Mouse (Mus musculus) left cerebral cortex, postnatal 25 days (tissue): ENCODE measurements around the gene Med1. TPM values are rescaled to one million over a fixed set of nuclear protein-coding genes. Genes with fewer than 3 reads are reported as not detected.
"Not testable (repeated sequence)": the region's sequence is repeated elsewhere in the genome, so short reads cannot be mapped to it uniquely, and the experiment has no call there.

Experiments
- DNase-seq, 2 experiments: peaks; one replicate each; pipeline ENCODE4 v3.0.0; 2022; ENCODE audit warnings: low spot score in 2 of 2, mixed read lengths in 1 of 2
- intact Hi-C: fragments of 180-260 bp; cut with DNase I; formaldehyde crosslinking; loops from one replicate; pipeline ENCODE4 v1.15.1; 2025
- total RNA-seq, 2 experiments: library from RNA; stranded (reverse); gene quantifications; 2 replicates each; pipeline ENCODE4 v1.2.3; 2021

The Med1 gene
- total RNA-seq = 10 to 100 TPM; 49.6 to 49.7 TPM

DNA sequence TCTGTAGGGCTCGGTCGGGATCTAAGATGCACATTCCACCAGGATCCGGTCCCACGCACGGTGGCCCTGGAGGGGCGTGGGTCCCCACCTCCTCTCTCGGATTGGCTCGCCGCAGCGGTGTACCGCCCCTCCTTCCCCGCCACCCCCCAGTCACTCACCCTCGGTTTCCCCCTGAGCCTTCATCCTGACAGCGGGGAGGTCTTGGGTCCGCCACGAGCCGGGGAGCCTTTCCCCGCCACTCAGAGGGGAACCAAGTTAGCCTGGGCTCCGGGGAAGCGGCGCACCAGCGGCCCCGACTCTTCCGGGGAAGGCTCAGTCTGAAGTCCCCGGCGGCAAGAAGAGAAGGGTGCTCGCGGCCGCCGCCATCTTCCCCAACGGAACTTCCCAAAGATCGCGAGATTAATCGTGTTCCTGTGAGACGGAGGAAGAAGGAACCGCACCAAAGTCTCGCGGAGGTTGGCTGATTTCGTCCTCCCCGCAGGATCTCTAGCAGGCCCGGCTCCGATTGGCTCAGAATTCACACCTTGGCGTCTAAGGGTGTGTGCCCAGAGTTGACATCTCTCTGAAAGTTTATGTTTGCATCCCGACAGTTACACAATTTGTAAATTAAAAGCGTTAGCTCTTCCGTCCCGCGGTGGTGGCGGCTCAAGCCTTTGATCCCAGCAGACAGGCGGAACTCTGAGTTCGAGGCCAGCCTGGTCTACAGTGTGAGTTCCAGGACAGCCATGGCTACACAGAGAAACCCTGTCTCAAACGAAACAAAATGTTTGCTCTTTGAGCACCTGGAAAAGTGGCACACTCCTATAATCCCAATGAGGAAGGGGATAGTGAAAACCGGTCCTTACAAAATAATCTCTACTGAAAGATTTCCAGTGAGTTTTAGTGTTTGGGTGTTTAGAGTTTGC is at the start of gene Med1:
TSS of gene Med1 (minus strand) at position 393 of the 905 bp plus-strand sequence.
- DNase-seq = peak; percentile 92 to 97
- intact Hi-C loops = loop anchor here (1.0 kb wide), 1 partner anchor 9 kb away; no protein-coding TSS in a partner anchor

- no peak for DNase-seq
- intact Hi-C loops = no loop called here
These were observed 45.9 kb upstream of the Med1 start for GRCm38 (mm10) chr11:98238995-98239394.

GRCm38 (mm10) chr11:98238416-98238815 is 45.3 kb upstream of the Med1 start:
- intact Hi-C loops = no loop called here
- no peak for DNase-seq

DNA sequence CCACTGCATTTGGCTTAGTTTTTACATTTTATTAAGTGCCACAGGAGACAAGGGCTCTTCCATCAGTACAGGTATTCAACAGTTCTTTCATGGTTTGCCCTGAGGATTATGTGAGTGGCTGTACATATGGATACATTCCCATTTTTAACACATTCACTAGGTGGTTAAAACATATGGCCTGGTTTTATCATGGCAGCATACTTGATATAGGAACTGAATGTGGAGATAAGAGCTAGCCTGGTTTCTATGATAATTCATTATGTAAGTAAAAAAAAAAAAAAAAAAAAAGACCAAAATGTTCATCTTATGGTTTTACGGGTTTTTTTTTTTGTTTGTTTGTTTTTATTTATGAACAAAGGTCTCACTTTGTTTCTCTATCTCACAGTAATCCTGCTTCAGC is 33.3 kb upstream of the Med1 start:
- no peak for DNase-seq
- intact Hi-C loops = loop anchor here (5.0 kb wide), 1 partner anchor 59 kb away; no protein-coding TSS in a partner anchor

GRCm38 (mm10) chr11:98213311-98213710 is 20.2 kb upstream of the Med1 start:
- intact Hi-C loops = no loop called here
- DNase-seq = no peak

- DNase-seq, intact Hi-C loops: not testable (repeated sequence)
These were observed 16.6 kb upstream of the Med1 start for GRCm38 (mm10) chr11:98209661-98210060.

GRCm38 (mm10) chr11:98206281-98206680 is 13.2 kb upstream of the Med1 start:
- intact Hi-C loops = not testable (repeated sequence)

DNA sequence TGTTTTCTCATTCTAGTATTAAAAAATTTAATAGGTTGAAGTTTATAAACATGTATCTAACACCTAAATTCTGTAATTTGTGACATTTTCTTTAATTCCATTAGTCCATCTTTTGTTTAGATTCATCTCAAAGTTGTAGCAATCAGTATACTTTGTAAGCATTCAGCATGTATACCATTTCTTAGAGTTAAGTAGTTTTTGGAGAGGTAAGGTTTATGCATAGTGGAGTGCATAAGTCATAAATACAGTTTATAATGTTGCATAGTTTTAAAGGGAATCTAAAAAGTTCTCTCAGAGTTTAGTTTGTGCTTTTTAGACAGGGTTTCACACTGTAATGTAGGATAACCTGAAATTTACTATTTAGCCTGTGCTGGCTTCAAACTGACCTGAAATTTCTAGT is 12.4 kb upstream of the Med1 start:
- DNase-seq = no peak
- intact Hi-C loops = no loop called here

More at GRCm38 (mm10) chr11:98206281-98206680, 13.2 kb upstream of the Med1 start:
- DNase-seq = not testable (repeated sequence)

- intact Hi-C loops = loop anchor here (5.0 kb wide), 1 partner anchor 182 kb away; the partner anchor contains the start of gene Cacnb1
- DNase-seq = peak in 1 of 2 experiments; percentile 6
These were observed 10.9 kb upstream of the Med1 start for GRCm38 (mm10) chr11:98203931-98204421.

DNA sequence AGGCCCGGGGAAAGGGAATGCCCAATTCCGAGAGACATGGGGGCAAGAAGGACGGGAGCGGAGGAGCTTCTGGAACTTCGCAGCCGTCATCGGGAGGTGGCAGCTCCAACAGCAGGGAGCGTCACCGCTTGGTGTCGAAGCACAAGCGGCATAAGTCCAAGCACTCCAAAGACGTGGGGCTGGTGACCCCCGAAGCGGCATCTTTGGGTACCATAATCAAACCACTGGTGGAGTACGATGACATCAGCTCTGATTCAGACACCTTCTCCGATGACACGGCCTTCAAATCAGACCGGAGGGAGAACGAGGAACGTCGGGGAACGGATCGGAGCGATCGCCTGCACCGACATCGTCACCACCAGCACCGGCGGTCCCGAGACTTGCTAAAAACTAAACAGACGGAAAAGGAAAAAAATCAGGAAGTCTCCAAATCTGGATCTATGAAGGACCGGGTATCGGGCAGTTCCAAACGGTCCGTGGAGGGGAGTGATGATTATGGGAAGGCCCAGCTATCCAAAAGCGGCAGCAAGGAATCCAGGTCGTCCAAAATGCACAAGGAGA is 10.3 kb upstream of the Med1 start:
- peak; percentile 51 to 57 for DNase-seq
- intact Hi-C loops = loop anchor here (5.0 kb wide), 1 partner anchor 181 kb away; the partner anchor contains the start of gene Cacnb1

- intact Hi-C loops = loop anchor here (1.0 to 5.0 kb wide), 2 partner anchors 9 to 180 kb away; partner anchors contain the start of genes Cacnb1 and Med1
These were observed 9.7 kb upstream of the Med1 start, which contains the start of gene Cdk12 for GRCm38 (mm10) chr11:98202641-98203350. Cdk12 (plus strand) TSS chr11:98203059.

DNA sequence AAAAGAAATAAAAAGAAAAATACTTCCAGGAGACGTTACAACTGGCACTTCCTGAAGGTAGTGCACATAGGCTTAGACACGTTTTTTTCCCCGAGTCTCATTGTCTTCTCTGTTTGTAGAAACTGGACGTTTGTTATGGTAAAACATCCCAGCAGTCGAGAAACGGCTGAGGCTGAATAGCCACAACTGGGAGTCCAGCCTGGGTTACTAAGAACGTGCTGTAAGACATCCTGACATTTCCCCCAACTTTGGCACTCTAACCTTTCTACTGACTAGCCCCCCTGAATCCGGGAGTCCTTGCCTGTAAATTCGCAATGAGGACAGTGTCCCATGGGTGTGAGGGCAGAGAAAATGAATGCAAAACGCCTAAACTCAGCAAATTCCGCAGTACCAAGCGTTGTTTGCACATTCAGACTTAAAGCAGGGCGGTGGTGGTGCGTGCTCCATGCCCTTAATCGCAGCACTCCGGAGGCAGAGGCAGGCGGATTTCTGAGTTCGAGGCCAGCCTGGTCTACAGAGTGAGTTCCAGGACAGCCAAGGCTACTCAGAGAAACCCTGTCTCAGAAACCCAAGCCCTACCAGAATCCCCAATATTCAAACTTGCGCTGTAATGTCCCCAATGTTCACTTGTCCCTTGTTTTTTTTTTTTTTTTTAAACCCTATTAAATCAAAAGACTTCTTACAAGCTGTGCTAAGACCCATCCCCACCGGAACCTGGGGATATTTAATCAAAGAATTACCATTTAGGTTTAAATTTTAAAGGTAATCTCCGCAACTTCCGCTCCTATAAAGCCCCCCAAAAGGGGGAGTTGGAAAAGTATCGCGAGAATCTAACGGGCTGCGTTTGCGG is 8.9 kb upstream of the Med1 start:
- peak; percentile 7 to 16 for DNase-seq
- intact Hi-C loops = loop anchor here (1.0 to 5.0 kb wide), 2 partner anchors 9 to 180 kb away; partner anchors contain the start of genes Cacnb1 and Med1

More at GRCm38 (mm10) chr11:98202641-98203350, 9.7 kb upstream of the Med1 start, which contains the start of gene Cdk12:
- DNase-seq = peak; percentile 94 to 98

DNA sequence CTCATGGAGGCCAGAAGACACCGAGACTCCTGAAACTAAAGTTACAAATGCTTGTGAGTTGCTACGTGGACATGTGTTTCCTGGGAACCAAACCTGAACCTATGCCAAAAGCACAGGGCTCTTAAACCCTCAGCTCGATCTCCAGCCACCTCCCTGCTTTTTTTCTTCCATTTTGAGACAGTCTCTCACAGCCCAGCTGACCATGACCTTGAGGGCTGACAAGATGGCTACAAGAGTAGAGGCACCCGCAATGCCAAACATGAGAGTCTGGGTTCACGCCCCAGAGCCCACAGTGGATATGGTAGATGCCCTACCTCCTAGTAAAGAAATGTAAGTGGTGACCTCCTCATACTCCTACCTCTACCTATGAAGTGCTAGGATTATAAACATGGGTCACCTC is 2.3 kb downstream of the Med1 start:
- intact Hi-C loops = no loop called here
- DNase-seq = no peak

DNA sequence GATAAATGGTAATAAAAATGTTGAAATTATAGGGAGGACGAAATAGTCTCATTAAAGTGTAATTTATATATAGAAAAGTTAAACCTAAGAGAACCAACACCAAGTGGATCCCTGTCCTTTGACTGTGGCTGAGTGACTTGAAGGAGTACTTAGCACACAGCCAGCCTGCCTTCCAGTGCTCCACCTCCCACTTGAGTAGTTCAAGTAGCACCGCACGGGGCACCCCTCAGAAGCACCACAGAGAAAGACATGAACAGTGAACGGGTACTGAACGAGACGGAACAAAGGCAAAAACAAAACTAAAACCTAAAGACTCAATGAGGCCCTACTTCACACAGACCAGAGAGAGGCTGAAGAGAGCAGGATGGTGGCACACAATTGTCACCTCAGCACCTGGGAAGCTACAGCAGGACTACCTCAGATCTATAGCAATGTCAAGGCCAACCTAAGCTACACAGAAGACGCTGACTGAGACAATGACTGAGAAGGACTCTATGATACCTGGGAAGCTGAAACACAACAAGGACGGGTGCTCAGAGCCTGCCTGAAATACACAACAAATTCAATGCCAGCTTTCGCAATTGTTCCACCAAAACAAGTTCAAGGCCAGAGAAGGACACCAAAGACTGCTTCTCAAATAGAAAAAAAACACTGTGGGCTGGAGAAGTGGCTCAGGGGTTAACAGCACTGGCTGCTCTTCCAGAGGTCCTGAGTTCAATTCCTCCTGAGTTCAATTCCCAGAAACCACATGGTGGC is 5.3 kb downstream of the Med1 start:
- intact Hi-C loops = no loop called here
- DNase-seq = no peak

- DNase-seq, intact Hi-C loops: not testable (repeated sequence)
These were observed 10.9 kb downstream of the Med1 start for GRCm38 (mm10) chr11:98182149-98182548.

DNA sequence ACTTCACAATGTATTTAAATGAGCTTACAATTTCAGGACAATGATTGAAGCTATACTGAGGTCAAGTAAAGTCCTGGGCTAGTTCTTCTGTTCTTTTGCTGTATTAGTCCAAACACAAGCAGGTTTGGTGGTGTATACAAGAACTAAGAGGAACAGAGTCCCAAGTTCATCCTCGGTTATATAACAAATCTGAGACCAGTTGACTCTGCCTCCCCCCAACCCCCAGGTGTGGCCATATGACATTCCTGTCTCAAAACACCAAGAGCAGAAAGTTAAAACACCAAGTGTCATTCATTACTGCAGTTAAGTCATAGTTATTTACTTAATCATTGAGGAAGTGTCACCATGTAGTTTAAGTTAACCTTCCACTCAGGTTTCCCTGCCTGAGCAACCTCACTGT is 24.7 kb downstream of the Med1 start:
- DNase-seq = no peak
- intact Hi-C loops = loop anchor here (5.0 kb wide), 1 partner anchor 59 kb away; no protein-coding TSS in a partner anchor

- intact Hi-C loops = no loop called here
- DNase-seq = no peak
These were observed 38.0 kb downstream of the Med1 start for GRCm38 (mm10) chr11:98155094-98155493.

DNA sequence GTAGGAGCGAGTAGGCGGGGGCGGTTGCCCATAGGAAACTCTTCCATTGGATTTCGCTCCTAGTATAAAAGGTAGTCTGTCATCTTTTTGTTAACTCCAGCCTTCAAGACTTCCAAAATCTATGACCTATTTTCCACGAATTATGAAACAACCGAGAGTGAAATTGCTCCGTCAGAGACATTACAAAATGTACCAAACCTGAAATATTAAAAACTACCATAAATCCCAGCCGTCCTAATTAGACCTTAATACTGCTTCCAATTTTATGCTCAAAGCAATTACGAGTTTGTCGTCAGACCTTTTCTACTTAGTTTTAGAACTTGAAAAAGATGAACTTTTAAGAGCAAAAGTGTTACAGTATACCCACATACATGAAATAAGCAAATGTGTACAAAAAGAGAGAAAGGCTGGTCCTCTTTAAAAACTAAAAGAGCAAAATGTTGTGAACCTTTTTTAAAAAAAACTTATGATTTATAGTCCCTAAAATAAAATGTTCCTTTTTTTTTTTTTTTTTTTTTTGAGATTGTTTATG is 42.4 kb downstream of the Med1 start:
- intact Hi-C loops = no loop called here
- no peak for DNase-seq
